Mouse (Mus musculus): ENCODE data around the gene R3hdm2. TPM values are rescaled to one million over a fixed set of nuclear protein-coding genes. Genes with fewer than 3 reads are reported as not detected.
A peak's percentile ranks its signal among the peaks of the same experiment; 100 is the strongest.

Gene R3hdm2
- total RNA-seq, 2 experiments from 2014 or later, result 153 to 170 TPM

DNA sequence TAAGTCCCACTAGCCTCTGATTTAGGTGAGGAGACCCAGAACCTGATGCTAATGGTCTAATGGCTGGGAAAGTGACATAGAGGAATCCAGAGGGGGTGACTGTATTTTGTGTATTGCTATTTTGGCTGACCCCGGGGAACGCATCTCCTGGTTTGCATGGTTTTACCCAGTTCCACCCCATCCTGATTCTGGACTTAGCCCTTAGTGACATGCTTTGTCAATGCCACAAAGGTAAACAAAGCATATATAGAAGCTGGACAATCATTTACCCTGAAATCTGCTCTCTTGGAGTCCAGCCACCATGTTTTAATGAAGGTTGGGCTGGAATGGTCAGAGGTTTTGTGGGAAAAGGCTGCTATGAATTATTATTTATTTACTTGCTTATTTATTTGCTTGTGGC is 11.9 kb upstream of the R3hdm2 start:
- Histone ChIP-seq H3K27ac (no peak overlapping the region), H3K4me3 (no peak overlapping the region)
- DNase-seq (ENCODE audit: low spot score in 2 of 2), result no peak
- no peak for TF ChIP-seq CTCF (conservative IDR thresholded peaks at IDR 0.05)

DNA sequence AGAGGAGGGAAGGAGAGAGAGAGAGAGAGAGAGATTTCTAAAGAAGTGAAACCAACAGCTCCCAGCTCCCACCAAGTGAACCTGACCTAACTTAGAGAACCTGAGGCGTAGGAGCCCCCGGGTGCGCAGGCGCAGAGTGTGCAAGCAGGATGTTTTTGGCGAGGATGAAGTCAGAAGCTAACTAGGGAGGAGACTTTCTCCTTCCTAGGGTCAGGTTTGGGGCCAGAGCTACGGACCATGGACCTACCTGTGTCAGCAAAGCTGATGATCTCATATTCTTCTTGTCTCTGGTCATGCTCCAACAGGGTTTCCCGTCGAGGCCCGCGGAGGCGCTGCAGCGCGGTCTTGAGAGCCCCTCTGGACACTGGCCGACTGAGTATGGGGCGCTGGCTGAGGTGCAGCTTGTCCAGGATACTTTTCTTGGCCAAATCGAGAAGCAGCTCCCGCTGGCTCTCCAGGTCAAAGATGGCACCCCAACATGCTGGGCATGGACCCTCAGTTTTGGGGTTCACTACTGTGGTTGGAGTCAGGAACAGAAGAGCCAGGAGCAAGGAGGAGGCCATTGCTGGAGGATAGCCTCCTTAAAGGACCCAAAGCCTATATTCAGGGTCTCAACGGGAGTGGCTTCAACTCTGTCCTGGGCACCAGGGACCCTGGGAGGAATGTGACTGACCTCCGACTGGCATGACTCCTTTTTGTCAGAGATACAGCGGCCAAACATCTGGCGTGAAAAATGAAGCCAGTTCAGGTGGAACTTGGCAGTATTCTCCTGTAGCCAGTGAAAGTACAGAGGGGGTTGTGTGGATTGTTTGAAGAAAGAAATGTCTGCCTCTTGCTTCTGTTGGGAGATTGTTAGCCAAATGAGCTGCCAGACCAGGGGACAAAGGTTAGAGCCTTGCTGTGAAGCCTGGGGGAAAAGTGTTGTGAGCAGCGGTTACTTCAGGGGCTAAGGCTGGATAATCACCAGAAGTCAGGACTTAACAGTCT is 10.0 kb upstream of the R3hdm2 start, which contains the start of gene Inhbc:
Gene Inhbc (minus strand): TSS at position 598 of the 987 bp plus-strand sequence.
- DNase-seq (ENCODE audit: low spot score in 2 of 2), result no peak
- no peak within 1 kb of the TSS for H3K4me3 ChIP-seq
- H3K27ac ChIP-seq, result no peak within 1 kb of the TSS
- TF ChIP-seq CTCF (conservative IDR thresholded peaks at IDR 0.05), result no peak

DNA sequence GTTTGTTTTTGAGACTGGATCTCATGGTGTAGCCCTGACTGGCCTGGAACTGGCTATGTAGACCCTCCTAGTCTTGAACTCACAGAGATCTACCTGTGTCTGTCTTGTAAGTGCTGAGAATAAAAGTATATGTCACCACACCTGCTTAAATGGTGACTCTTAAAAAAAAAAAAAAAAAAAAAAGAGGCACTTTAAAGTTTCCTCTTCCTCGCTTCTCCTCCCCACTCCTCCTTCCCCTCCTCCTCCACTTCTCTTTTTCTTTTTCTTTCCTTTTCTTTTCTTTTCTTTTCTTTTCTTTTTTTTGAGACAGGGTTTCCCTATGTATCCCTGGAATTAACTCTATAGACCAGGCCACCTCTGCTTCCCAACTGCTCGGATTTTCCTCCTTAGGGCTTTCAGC is 9.1 kb upstream of the R3hdm2 start:
- Histone ChIP-seq H3K4me3 (no peak overlapping the region), H3K27ac (no peak overlapping the region)
- no peak for DNase-seq (ENCODE audit: low spot score in 2 of 2)
- no peak for TF ChIP-seq CTCF (conservative IDR thresholded peaks at IDR 0.05)

DNA sequence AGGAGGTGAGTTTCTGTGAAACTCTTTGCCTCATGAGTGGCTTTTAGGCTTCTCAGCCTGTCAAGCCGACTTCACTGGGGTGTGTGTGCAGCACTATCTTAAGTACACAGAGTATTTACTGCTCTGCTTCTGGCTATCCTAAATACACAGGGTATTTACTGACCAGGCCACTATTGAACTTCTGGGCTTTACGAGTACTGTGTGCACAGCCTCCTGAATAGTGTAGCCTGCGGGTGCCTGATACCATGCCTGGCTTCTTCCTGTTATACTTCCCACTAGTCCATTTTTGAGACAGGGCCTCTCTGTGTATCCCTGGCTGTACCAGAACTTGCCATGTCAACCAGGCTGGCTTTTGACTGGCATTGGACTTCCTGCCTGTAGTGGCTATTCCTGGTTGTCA is 2.4 kb upstream of the R3hdm2 start:
- H3K4me3 ChIP-seq, result no peak overlapping the region
- TF ChIP-seq CTCF (conservative IDR thresholded peaks at IDR 0.05), result no peak
- H3K27ac ChIP-seq, result no peak overlapping the region
- DNase-seq (ENCODE audit: low spot score in 2 of 2), result no peak

DNA sequence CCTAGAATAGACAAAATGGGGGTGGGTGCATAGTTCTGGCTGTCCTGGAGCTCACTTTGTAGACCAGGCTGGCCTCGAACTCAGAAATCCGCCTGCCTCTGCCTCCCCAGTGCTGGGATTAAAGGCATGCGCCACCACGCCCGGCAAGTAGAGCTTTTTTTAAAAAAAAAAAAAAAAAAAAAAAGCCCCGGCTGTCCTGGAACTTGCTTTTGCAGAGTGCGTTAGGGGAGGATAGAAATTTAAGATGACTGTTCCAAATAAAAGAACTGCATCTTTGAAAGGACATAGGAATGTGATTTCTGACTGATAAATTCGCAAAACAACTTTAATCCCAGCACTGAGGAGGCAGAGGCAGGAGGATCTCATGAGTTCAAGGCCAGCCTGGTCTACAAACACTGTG is 473 bp upstream of the R3hdm2 start:
- peak overlapping the region; percentile 85 for H3K4me3 ChIP-seq
- H3K27ac ChIP-seq, result peak overlapping the region; percentile 93
- TF ChIP-seq CTCF (conservative IDR thresholded peaks at IDR 0.05), result no peak
- DNase-seq (ENCODE audit: low spot score in 2 of 2), result no peak

DNA sequence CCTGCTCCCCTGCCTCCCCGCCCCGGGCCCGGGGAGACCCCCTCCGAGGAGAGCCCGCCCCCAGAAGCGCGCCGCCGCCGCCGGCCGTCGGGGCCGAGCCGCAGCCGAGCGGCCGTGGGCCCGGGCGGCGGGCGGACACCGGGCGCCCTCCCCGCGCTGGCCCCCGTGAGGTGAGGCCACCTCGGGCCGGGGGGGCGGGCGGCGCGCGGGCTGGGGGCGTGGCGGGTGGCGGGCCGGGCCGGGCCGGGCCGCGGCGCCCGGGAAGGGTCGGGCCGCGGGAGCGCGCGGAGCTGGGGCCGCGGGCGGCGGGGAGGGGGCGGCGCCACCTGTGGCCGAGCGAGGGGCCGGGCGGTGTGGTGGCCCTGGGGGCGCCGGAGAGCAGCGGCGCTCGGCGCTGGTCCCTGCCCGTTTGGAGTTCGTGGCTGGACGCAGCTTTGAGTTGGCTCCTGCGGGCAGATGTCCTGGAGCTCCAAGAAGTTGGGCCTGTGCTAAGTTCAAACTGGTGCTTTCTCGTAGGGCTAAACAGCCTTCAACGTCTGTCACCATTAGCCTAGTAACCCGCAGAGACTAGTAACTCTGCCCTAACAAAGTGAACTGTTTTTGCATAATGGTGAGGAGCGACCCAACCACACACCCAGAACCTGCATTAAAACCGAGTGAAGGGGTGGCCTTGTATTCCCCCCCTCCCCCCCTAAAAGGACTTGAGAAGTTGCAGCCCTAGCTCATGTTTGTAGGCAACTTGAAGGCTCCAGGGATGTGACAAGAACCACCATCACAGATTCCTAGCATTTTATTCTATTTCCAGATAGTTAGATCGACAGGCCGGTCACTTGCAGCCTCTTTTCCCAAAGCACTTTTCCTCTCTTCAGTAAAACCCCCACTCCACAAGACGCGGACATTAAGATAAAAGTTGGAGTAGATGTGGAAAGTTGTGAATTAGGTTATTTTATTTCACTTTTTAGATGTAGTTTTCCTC is 928 bp downstream of the R3hdm2 start:
- peak; percentile 36 for TF ChIP-seq CTCF (conservative IDR thresholded peaks at IDR 0.05)
- Histone ChIP-seq H3K27ac (peak overlapping the region; percentile 93), H3K4me3 (peak overlapping the region; percentile 85)
- DNase-seq (ENCODE audit: low spot score in 2 of 2), result peak; percentile 10 to 40

DNA sequence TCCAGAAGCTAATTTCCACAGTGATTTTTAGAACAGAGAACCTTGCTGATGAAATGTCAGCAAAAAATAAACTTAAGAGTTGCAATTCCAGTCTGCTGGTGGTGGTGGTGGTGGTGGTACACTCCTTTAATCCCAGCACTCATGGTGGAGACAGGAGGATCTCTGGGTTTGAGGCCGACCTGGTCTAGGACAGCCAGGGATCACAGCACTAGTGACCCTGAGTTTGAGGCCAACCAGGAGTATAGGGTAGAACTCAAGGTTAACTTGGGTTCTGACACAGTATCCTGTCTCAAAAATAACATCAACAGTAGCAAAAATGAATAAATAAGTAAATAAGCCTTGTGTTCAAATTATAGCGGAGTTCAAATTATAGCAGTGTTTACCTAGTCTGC is 1.6 kb downstream of the R3hdm2 start:
- Histone ChIP-seq H3K4me3 (peak overlapping the region; percentile 76), H3K27ac (peak overlapping the region; percentile 84; the same call in 1 of the 2 replicates)
- no peak for TF ChIP-seq CTCF (conservative IDR thresholded peaks at IDR 0.05)
- no peak for DNase-seq (ENCODE audit: low spot score in 2 of 2)

DNA sequence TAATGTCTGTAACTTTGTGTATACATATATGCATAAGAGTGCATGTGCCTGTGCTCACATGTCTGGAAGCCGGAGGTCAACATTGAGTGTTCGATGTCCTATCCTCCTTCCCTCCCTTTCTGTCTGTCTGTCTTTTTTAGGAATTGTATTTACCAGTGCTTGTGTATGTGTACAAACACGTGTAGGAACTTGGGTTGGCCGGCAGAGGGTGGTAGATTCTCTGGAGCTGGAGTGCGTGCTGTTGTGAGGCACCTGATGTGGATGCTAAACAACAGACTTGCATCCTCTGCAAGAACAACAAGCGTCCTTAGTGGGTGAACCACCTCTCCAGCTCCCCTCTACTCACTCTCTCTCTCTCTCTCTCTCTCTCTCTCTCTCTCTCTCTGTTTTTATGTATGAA is 11.6 kb downstream of the R3hdm2 start:
- Histone ChIP-seq H3K27ac (no peak overlapping the region), H3K4me3 (no peak overlapping the region)
- DNase-seq (ENCODE audit: low spot score in 2 of 2), result no peak
- TF ChIP-seq CTCF (conservative IDR thresholded peaks at IDR 0.05), result peak; percentile 46

DNA sequence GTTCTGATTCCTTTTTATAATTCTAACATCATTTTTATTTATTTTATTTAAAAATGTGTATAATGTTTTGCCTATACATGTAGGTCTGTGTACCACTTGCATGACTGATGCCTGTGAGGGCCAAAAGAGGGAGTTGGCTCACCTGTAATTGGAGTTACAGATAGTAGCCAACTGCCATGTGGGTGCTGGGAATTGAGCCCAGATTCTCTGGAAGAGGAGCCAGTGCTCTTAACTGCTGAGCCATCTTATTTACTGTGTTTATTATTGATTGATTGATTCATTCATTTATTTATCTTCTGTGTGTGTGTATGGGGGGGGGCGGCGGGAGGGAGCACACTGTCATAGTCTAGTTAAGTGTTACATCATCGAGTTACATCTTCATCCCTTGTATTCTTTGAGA is 24.6 kb downstream of the R3hdm2 start:
- DNase-seq (ENCODE audit: low spot score in 2 of 2), result no peak
- no peak for TF ChIP-seq CTCF (conservative IDR thresholded peaks at IDR 0.05)
- Histone ChIP-seq H3K4me3 (no peak overlapping the region), H3K27ac (no peak overlapping the region)

DNA sequence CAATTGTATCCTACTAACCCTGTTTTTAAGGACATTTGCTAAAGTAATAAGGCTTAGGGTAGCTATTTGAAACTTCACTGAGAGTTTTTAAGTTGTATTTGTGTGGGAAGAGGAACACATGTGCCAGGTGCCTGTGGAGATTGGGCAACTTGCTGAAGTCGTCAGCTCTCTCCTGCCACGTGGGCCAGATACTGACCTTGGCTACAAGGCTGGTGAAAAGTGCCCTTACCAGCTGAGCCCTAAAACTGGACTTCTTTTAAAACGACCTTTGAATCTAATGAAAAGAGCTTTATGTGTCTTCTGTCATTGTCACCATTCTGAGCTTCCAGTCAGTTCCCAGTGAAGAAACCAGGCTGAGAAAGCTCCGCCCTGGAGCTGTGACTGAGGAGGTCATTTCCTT is 27.3 kb downstream of the R3hdm2 start:
- no peak for TF ChIP-seq CTCF (conservative IDR thresholded peaks at IDR 0.05)
- no peak overlapping the region for H3K4me3 ChIP-seq
- no peak overlapping the region for H3K27ac ChIP-seq

DNA sequence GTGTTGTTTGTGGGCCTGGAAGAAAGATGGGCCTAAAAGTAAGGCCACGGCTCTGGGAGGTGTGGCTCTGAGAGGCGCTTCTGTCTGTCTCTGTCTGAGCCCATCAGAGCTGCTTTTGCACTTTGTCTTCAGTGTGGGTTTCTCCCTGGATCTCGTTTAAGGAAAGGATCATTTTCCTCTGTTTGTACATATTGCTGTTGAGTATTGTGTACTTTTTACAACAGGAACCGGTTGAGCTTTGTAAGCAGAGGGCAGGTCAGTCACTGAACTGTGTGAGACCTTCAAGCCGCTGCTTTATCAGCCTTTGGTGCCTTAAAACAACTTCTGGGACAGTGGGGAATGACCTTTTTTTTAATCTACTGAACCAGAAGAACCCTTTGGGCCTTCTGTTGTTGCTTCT is 32.0 kb downstream of the R3hdm2 start:
- TF ChIP-seq CTCF (conservative IDR thresholded peaks at IDR 0.05), result no peak
- H3K4me3 ChIP-seq, result no peak overlapping the region
- no peak overlapping the region for H3K27ac ChIP-seq
- no peak for DNase-seq (ENCODE audit: low spot score in 2 of 2)

More for the DNA sequence above, 27.3 kb downstream of the R3hdm2 start:
- no peak for DNase-seq (ENCODE audit: low spot score in 2 of 2)

DNA sequence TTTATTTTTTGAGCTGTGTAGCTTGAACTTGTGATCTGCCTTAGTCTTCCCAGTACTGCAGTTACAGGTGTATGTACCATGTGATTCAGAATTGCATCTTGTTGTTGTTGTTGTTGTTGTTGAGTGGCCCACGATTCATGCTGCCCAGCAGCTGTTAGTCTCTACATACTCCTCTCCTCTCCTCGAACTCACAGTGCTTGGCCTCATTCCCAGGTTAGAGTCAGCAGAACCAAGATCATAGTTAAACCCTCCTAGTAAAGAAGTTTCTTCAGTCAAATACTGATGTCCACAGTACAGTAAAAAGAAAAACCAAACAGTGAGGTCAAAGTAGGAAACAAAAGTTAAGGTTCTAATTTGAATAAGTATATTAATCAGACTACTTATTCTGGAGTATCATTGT is 32.6 kb downstream of the R3hdm2 start:
- DNase-seq (ENCODE audit: low spot score in 2 of 2), result no peak
- H3K27ac ChIP-seq, result no peak overlapping the region
- TF ChIP-seq CTCF (conservative IDR thresholded peaks at IDR 0.05), result no peak
- H3K4me3 ChIP-seq, result no peak overlapping the region

DNA sequence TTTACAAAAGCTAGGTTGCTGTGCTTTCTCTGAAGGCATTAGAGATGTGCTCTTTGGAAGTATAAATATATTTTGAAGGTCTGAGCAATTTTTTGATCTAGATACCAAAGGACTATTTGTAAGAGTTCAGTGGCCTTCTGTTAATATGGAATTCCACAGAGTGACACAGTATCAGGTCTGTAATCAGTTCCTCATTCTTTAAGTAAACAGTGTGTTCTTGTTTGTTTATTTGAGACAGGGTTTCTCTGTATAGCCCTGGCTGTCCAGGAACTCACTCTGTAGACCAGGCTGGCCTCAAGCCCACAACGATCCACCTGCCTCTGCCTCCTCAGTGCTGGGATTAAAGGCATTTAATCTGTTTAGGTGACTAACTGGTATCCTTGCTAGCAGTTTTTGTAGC is 33.5 kb downstream of the R3hdm2 start:
- Histone ChIP-seq H3K4me3 (no peak overlapping the region), H3K27ac (no peak overlapping the region)
- TF ChIP-seq CTCF (conservative IDR thresholded peaks at IDR 0.05), result no peak
- no peak for DNase-seq (ENCODE audit: low spot score in 2 of 2)

Measured in layer of hippocampus, adult 2 months (tissue).